Mouse (Mus musculus) megakaryocyte, embryonic 14.5 days (primary cell): ENCODE measurements at regions not wholly inside any gene's neighbourhood (a gene's known extent, or its start where the extent isn't known, plus 50 kb on each side); places are given as distances from the start of the nearest gene placed in this dataset.

Experiments used
- FLI1 ChIP-seq: IDR thresholded peaks from 2 replicates; pipeline ENCODE4 v1.6.1; 2012; ENCODE audit warnings: low read length, inconsistent platforms, mixed read lengths
- GATA1 ChIP-seq: IDR thresholded peaks from 3 replicates; pipeline ENCODE4 v1.6.1; 2012; ENCODE audit warnings: mixed read lengths, low read length, inconsistent platforms, borderline replicate concordance

GRCm38 (mm10) chr16:30852595-30852994 lies 228.6 kb downstream of the Xxylt1 start:
- TF ChIP-seq GATA1 = no peak
- no peak for TF ChIP-seq FLI1
